Mouse (Mus musculus): ENCODE data around the gene Dapk2. TPM values are rescaled to one million over a fixed set of nuclear protein-coding genes. Genes with fewer than 3 reads are reported as not detected.

The Dapk2 gene
- polyA plus RNA-seq, 1 experiment: 10.8 TPM

- Histone ChIP-seq H3K27me3 (ENCODE audit: control insufficient read depth) (no peaks in the 10 kb centered on the region), H3K4me1 (ENCODE audit: control insufficient read depth) (peaks cover 2% of the 10 kb centered on the region; the same call in 1 of the 2 replicates), H3K4me3 (replicated peaks) (no peak overlapping the region), H3K9me3 (ENCODE audit: control insufficient read depth, low read length) (no peaks in the 10 kb centered on the region), H3K36me3 (ENCODE audit: control insufficient read depth) (peaks cover 60% of the 10 kb centered on the region)
- TF ChIP-seq GATA1 (IDR thresholded peaks at IDR 0.05; ENCODE audit: low read length) (no peak), TAL1 (IDR thresholded peaks at IDR 0.05; ENCODE audit: low read length) (no peak)
These were observed 110.8 kb downstream of the Dapk2 start for GRCm38 (mm10) chr9:66268804-66269203.

GRCm38 (mm10) chr9:66270038-66270437 is 112.0 kb downstream of the Dapk2 start:
- H3K36me3 ChIP-seq (ENCODE audit: control insufficient read depth): peaks cover 63% of the 10 kb centered on the region
- no peaks in the 10 kb centered on the region for H3K27me3 ChIP-seq (ENCODE audit: control insufficient read depth)
- H3K4me1 ChIP-seq (ENCODE audit: control insufficient read depth): peaks cover 6% of the 10 kb centered on the region
- no peaks in the 10 kb centered on the region for H3K9me3 ChIP-seq (ENCODE audit: control insufficient read depth, low read length)
- H3K4me3 ChIP-seq (replicated peaks): no peak overlapping the region
- TF ChIP-seq GATA1 (IDR thresholded peaks at IDR 0.05; ENCODE audit: low read length) (no peak), TAL1 (IDR thresholded peaks at IDR 0.05; ENCODE audit: low read length) (no peak)

GRCm38 (mm10) chr9:66271726-66272125 is 113.7 kb downstream of the Dapk2 start:
- Histone ChIP-seq H3K9me3 (ENCODE audit: control insufficient read depth, low read length) (no peaks in the 10 kb centered on the region), H3K4me1 (ENCODE audit: control insufficient read depth) (peaks cover 18% of the 10 kb centered on the region)
- TF ChIP-seq TAL1 (IDR thresholded peaks at IDR 0.05; ENCODE audit: low read length) (no peak), GATA1 (IDR thresholded peaks at IDR 0.05; ENCODE audit: low read length) (no peak)

GRCm38 (mm10) chr9:66273632-66274031 is 115.6 kb downstream of the Dapk2 start:
- H3K36me3 ChIP-seq (ENCODE audit: control insufficient read depth): peaks cover 56% of the 10 kb centered on the region
- H3K4me3 ChIP-seq (replicated peaks): no peak overlapping the region
- peaks cover 25% of the 10 kb centered on the region for H3K4me1 ChIP-seq (ENCODE audit: control insufficient read depth)
- H3K27me3 ChIP-seq (ENCODE audit: control insufficient read depth): no peaks in the 10 kb centered on the region; the same call in 1 of the 2 replicates
- TF ChIP-seq GATA1 (IDR thresholded peaks at IDR 0.05; ENCODE audit: low read length): no peak
- no peak for TF ChIP-seq TAL1 (IDR thresholded peaks at IDR 0.05; ENCODE audit: low read length)
- H3K9me3 ChIP-seq (ENCODE audit: control insufficient read depth, low read length): no peaks in the 10 kb centered on the region

More at GRCm38 (mm10) chr9:66271726-66272125, 113.7 kb downstream of the Dapk2 start:
- Histone ChIP-seq H3K4me3 (replicated peaks) (no peak overlapping the region), H3K27me3 (ENCODE audit: control insufficient read depth) (no peaks in the 10 kb centered on the region; the same call in 1 of the 2 replicates), H3K36me3 (ENCODE audit: control insufficient read depth) (peaks cover 62% of the 10 kb centered on the region)

- Histone ChIP-seq H3K4me1 (ENCODE audit: control insufficient read depth) (peaks cover 25% of the 10 kb centered on the region), H3K36me3 (ENCODE audit: control insufficient read depth) (peaks cover 47% of the 10 kb centered on the region), H3K4me3 (replicated peaks) (no peak overlapping the region), H3K9me3 (ENCODE audit: control insufficient read depth, low read length) (no peaks in the 10 kb centered on the region), H3K27me3 (ENCODE audit: control insufficient read depth) (no peaks in the 10 kb centered on the region; the same call in 1 of the 2 replicates)
- TF ChIP-seq TAL1 (IDR thresholded peaks at IDR 0.05; ENCODE audit: low read length) (no peak), GATA1 (IDR thresholded peaks at IDR 0.05; ENCODE audit: low read length) (no peak)
These were observed 116.6 kb downstream of the Dapk2 start for GRCm38 (mm10) chr9:66274657-66275056.

- Histone ChIP-seq H3K36me3 (ENCODE audit: control insufficient read depth) (peaks cover 41% of the 10 kb centered on the region), H3K4me1 (ENCODE audit: control insufficient read depth) (peaks cover 25% of the 10 kb centered on the region), H3K4me3 (replicated peaks) (no peak overlapping the region)
These were observed 117.4 kb downstream of the Dapk2 start for GRCm38 (mm10) chr9:66275267-66275991.

GRCm38 (mm10) chr9:66276062-66276461 is 118.0 kb downstream of the Dapk2 start:
- Histone ChIP-seq H3K9me3 (ENCODE audit: control insufficient read depth, low read length) (no peaks in the 10 kb centered on the region), H3K4me3 (replicated peaks) (no peak overlapping the region), H3K36me3 (ENCODE audit: control insufficient read depth) (peaks cover 38% of the 10 kb centered on the region), H3K27me3 (ENCODE audit: control insufficient read depth) (no peaks in the 10 kb centered on the region; the same call in 1 of the 2 replicates), H3K4me1 (ENCODE audit: control insufficient read depth) (peaks cover 25% of the 10 kb centered on the region)
- TF ChIP-seq TAL1 (IDR thresholded peaks at IDR 0.05; ENCODE audit: low read length) (no peak), GATA1 (IDR thresholded peaks at IDR 0.05; ENCODE audit: low read length) (no peak)

More at GRCm38 (mm10) chr9:66275267-66275991, 117.4 kb downstream of the Dapk2 start:
- no peaks in the 10 kb centered on the region for H3K9me3 ChIP-seq (ENCODE audit: control insufficient read depth, low read length)
- H3K27me3 ChIP-seq (ENCODE audit: control insufficient read depth): no peaks in the 10 kb centered on the region; the same call in 1 of the 2 replicates
- no peak for TF ChIP-seq TAL1 (IDR thresholded peaks at IDR 0.05; ENCODE audit: low read length)
- no peak for TF ChIP-seq GATA1 (IDR thresholded peaks at IDR 0.05; ENCODE audit: low read length)

GRCm38 (mm10) chr9:66276697-66277385 is 118.8 kb downstream of the Dapk2 start:
- TF ChIP-seq GATA1 (IDR thresholded peaks at IDR 0.05; ENCODE audit: low read length) (no peak), TAL1 (IDR thresholded peaks at IDR 0.05; ENCODE audit: low read length) (peak; percentile 56)
- Histone ChIP-seq H3K27me3 (ENCODE audit: control insufficient read depth) (no peaks in the 10 kb centered on the region; the same call in 1 of the 2 replicates), H3K9me3 (ENCODE audit: control insufficient read depth, low read length) (no peaks in the 10 kb centered on the region), H3K36me3 (ENCODE audit: control insufficient read depth) (peaks cover 31% of the 10 kb centered on the region), H3K4me1 (ENCODE audit: control insufficient read depth) (peaks cover 25% of the 10 kb centered on the region), H3K4me3 (replicated peaks) (no peak overlapping the region)

GRCm38 (mm10) chr9:66279647-66280046 is 121.6 kb downstream of the Dapk2 start:
- Histone ChIP-seq H3K27me3 (ENCODE audit: control insufficient read depth) (no peaks in the 10 kb centered on the region; the same call in 1 of the 2 replicates), H3K36me3 (ENCODE audit: control insufficient read depth) (peaks cover 8% of the 10 kb centered on the region), H3K4me3 (replicated peaks) (no peak overlapping the region), H3K4me1 (ENCODE audit: control insufficient read depth) (peaks cover 33% of the 10 kb centered on the region), H3K9me3 (ENCODE audit: control insufficient read depth, low read length) (peaks cover 4% of the 10 kb centered on the region)
- TF ChIP-seq GATA1 (IDR thresholded peaks at IDR 0.05; ENCODE audit: low read length): no peak
- TF ChIP-seq TAL1 (IDR thresholded peaks at IDR 0.05; ENCODE audit: low read length): no peak
